Mouse (Mus musculus): ENCODE data around the gene Cpa1. TPM values are rescaled to one million over a fixed set of nuclear protein-coding genes. Genes with fewer than 3 reads are reported as not detected.
A peak's percentile ranks its signal among the peaks of the same experiment; 100 is the strongest.

Cpa1 gene
- polyA plus RNA-seq (2014; fragmentation: Nextera tagmentation; extraction: Ambion mirVana): 1.9 and 3.0 TPM in 2 replicates

DNA sequence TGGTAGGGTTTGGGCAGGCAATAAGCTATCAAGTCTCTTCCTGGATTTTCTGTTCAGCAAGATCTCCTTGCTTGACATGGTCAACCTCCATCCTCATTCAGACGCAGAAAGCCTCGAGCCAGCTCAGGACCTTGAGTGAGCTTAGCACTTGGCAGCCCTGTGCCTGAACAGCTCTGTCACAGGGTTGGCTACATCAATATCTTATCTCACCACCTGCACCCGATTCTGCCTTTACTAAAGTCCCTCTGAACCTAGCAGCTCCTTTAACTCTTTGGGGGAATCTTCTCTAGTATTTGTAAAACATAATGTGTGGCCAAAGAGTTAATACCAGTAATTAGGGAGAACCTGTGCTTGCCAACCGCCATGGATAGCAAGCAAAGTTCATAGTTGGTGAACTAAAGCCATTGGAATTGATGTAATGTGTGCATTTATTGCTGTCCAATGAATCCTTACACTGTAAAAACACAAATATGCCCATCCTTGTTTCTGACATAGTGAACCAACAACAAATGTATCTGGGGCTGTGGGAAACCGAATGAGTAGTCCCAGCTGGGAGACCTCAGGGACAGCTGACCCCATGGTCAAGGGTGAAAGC, at the start of gene Cpa1:
Cpa1 (plus strand) TSS at position 545 of the 595 bp plus-strand sequence.
- Histone ChIP-seq H3K27ac (ENCODE audit: low read depth) (no peak within 1 kb of the TSS), H3K27me3 (ENCODE audit: insufficient read depth, low read length) (no peaks in the 10 kb centered on the region), H3K4me2 (no peak within 1 kb of the TSS), H3K4me3 (ENCODE audit: low read depth, low read length) (no peak within 1 kb of the TSS), H3K4me1 (ENCODE audit: insufficient read depth) (peaks cover 18% of the 10 kb centered on the region), H3K36me3 (ENCODE audit: insufficient read depth) (no peaks in the 10 kb centered on the region), H3K9ac (no peak within 1 kb of the TSS), H3K9me3 (ENCODE audit: low read depth, low read length) (no peaks in the 10 kb centered on the region)
- TF ChIP-seq CTCF (IDR thresholded peaks at IDR 0.05; ENCODE audit: low read depth): no peak
- ATAC-seq (ENCODE audit: insufficient read depth) (no peak), DNase-seq (no peak)
- WGBS: 69% methylated on average over 5 of the region's 5 CpGs

DNA sequence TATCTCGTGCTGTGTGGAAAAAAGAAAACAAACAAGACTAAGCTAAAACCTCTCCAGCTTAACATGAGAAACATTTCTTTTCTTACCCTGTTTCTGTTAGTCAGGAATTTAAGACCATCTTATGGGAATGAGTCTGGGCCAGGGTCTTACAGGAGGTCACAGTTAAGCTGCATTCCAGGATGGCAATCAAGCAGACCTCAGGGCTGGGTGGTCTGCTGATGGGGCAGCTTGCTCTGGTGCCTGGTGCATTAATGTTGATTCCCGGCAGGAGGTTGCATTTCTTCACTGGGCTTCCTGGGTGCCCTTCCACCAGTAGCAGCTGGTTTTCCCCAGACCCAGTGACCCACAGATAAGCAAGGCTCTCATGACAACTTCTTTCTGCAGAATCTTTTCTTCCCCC, 49.2 kb upstream of the Cpa1 start:
- no peak overlapping the region for H3K4me2 ChIP-seq
- no peak for TF ChIP-seq CTCF (IDR thresholded peaks at IDR 0.05; ENCODE audit: low read depth)
- H3K4me1 ChIP-seq (ENCODE audit: insufficient read depth): peaks cover 4% of the 10 kb centered on the region
- H3K27ac ChIP-seq (ENCODE audit: low read depth): peak overlapping the region; percentile 80
- 12% methylated on average over 2 of the region's 2 CpGs for WGBS
- no peaks in the 10 kb centered on the region for H3K36me3 ChIP-seq (ENCODE audit: insufficient read depth)
- ATAC-seq (ENCODE audit: insufficient read depth) (peak; percentile 44; the same call in 1 of the 2 replicates), DNase-seq (peak; percentile 36)
- no peak overlapping the region for H3K9ac ChIP-seq
- no peak overlapping the region for H3K4me3 ChIP-seq (ENCODE audit: low read depth, low read length)
- H3K9me3 ChIP-seq (ENCODE audit: low read depth, low read length): no peaks in the 10 kb centered on the region
- no peaks in the 10 kb centered on the region for H3K27me3 ChIP-seq (ENCODE audit: insufficient read depth, low read length)

DNA sequence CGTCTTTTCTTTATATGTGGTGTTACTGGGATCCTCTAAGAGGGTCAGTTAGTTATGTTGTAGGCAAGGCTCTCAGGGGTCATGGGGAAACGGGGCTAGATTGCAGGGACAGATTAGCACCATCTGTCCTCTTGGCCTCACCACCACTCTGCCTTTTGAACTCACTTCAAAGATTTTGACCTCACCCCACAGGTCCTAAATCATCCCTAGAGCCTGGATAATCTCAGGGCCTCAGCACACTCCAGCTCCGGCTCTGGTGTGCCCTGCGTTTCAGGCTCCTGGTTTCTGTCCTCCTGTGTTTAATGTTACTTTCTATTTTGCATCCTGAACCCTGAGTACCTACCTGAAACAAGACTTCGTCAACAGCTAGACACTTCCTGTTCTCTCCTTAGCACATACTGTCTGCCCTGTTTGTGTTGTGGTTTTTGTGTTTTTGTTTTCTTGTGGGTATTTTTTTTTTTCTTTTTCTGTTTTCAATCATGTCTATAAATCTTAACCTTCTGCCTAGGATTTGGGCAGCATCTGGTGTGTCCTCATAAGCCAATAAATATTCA, 47.1 kb upstream of the Cpa1 start:
- Histone ChIP-seq H3K36me3 (ENCODE audit: insufficient read depth) (no peaks in the 10 kb centered on the region), H3K9me3 (ENCODE audit: low read depth, low read length) (no peaks in the 10 kb centered on the region), H3K27ac (ENCODE audit: low read depth) (no peak overlapping the region), H3K4me1 (ENCODE audit: insufficient read depth) (peaks cover 9% of the 10 kb centered on the region), H3K9ac (no peak overlapping the region), H3K27me3 (ENCODE audit: insufficient read depth, low read length) (no peaks in the 10 kb centered on the region), H3K4me3 (ENCODE audit: low read depth, low read length) (no peak overlapping the region), H3K4me2 (no peak overlapping the region)
- 54% methylated on average over 5 of the region's 5 CpGs for WGBS
- ATAC-seq (ENCODE audit: insufficient read depth) (no peak), DNase-seq (no peak)
- TF ChIP-seq CTCF (IDR thresholded peaks at IDR 0.05; ENCODE audit: low read depth): no peak

DNA sequence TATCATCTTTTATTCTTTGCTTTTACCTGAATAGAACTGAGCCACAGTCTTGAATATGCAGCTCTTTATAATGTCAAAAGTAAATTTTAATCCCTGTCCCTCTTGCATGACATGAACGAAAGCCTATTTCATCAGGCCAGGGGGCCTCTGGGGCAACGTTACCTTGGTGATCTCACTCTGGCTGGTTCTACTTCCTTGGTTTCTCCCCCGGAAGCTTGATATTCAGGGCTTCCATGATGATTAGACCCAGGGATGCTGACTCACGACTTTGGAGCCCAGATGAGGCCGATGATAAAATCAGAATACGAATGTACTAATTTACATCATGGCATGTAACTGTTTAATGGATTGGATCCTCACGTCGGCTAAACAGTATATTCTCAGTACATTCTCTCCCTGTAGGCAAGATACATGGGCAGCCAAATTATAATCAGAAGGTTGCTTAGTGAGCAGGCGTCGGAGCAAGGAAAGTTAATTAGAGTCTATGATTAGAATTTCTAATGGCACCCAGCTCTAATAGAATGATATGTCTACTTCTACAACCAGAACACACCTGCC, 46.5 kb upstream of the Cpa1 start:
- Histone ChIP-seq H3K27me3 (ENCODE audit: insufficient read depth, low read length) (no peaks in the 10 kb centered on the region), H3K4me1 (ENCODE audit: insufficient read depth) (peaks cover 9% of the 10 kb centered on the region), H3K36me3 (ENCODE audit: insufficient read depth) (no peaks in the 10 kb centered on the region), H3K4me3 (ENCODE audit: low read depth, low read length) (no peak overlapping the region), H3K4me2 (no peak overlapping the region), H3K9ac (no peak overlapping the region), H3K27ac (ENCODE audit: low read depth) (no peak overlapping the region), H3K9me3 (ENCODE audit: low read depth, low read length) (no peaks in the 10 kb centered on the region)
- 78% methylated on average over 10 of the region's 10 CpGs for WGBS
- DNase-seq: no peak
- TF ChIP-seq CTCF (IDR thresholded peaks at IDR 0.05; ENCODE audit: low read depth): no peak
- no peak for ATAC-seq (ENCODE audit: insufficient read depth)

DNA sequence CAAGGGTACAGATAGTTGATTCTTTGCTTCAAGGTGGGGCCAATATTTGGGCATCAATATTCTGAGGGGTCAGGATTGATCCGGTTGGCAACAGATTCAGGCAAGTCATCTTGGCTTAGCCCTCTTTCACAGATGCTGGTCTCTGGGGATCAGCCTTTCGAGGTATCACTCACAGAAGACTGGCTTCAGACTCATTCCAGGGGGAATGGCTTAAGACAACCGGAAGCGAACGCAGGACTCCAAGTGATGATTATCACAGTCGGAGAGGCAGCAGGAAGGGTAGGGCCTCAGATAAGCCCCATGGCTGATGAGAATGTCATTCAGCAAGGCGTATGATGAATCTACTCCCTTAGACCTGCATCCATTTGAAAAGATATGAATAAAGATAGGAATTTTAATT, 44.7 kb upstream of the Cpa1 start:
- 48% methylated on average over 7 of the region's 7 CpGs for WGBS
- TF ChIP-seq CTCF (IDR thresholded peaks at IDR 0.05; ENCODE audit: low read depth): no peak
- no peak for DNase-seq
- Histone ChIP-seq H3K4me2 (no peak overlapping the region), H3K36me3 (ENCODE audit: insufficient read depth) (no peaks in the 10 kb centered on the region), H3K9me3 (ENCODE audit: low read depth, low read length) (no peaks in the 10 kb centered on the region), H3K4me1 (ENCODE audit: insufficient read depth) (peaks cover 9% of the 10 kb centered on the region), H3K4me3 (ENCODE audit: low read depth, low read length) (no peak overlapping the region), H3K27ac (ENCODE audit: low read depth) (no peak overlapping the region), H3K9ac (no peak overlapping the region), H3K27me3 (ENCODE audit: insufficient read depth, low read length) (no peaks in the 10 kb centered on the region)
- no peak for ATAC-seq (ENCODE audit: insufficient read depth)

DNA sequence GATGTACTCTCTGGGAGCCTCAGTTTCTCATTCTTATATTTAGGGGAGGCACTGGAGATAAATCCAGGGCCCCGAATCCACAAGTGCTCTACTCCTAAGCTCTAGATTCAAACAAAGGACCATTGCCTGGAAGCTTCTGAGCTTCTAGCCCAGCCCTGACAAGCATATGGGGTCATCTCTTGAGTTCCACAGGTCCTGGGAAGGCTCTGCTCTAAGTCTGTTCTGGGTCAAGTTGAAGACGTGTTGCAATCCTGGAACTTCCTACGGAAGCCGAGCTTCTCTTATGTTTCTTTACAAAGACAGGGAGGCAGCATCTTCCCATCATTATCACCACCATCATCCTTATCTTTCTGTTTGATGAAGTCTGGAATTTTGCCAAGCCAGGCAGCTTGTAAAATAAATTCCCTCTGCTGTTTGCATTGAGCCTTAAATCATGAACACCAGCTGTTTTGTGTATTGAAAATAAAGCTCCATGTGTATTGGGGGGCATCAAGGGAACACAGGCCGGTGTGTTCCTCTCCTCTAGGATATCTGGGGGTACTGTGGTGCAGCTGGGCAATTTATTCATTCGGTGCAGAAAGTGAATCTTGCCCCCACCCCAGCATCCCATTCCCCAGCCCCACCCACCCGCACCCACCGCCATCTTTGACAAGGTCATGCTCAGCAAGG, 42.7 kb upstream of the Cpa1 start:
- no peak for TF ChIP-seq CTCF (IDR thresholded peaks at IDR 0.05; ENCODE audit: low read depth)
- Histone ChIP-seq H3K4me3 (ENCODE audit: low read depth, low read length) (no peak overlapping the region), H3K9ac (no peak overlapping the region), H3K27ac (ENCODE audit: low read depth) (peak overlapping the region; percentile 55), H3K36me3 (ENCODE audit: insufficient read depth) (no peaks in the 10 kb centered on the region), H3K4me1 (ENCODE audit: insufficient read depth) (0 out of 2 replicates have a peak, but pooled peaks cover 4% of the 10 kb centered on the region), H3K9me3 (ENCODE audit: low read depth, low read length) (no peaks in the 10 kb centered on the region), H3K4me2 (no peak overlapping the region), H3K27me3 (ENCODE audit: insufficient read depth, low read length) (no peaks in the 10 kb centered on the region)
- 55% methylated on average over 8 of the region's 8 CpGs for WGBS
- peak; percentile 77 for ATAC-seq (ENCODE audit: insufficient read depth)
- DNase-seq: peak; percentile 88

DNA sequence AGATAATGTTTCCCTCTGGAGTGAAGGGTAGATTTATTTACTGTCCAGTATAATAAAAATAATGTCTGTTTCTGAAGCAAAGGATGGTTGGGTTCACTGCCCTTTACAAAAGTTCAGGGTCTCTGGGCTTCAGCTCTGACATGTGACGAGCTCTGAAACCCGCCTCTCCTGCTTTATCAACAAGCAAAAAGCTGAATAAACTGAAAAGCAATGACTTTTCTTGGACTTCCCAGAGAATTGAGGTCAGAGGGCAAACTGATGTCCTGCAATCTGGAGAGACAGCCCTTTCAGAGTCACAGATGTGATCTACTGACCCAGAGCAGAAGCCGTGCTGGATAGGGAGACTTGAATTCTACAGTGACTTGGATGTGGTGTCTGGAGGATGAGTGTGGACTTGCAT, 39.0 kb upstream of the Cpa1 start:
- Histone ChIP-seq H3K36me3 (ENCODE audit: insufficient read depth) (no peaks in the 10 kb centered on the region), H3K9ac (no peak overlapping the region), H3K27me3 (ENCODE audit: insufficient read depth, low read length) (no peaks in the 10 kb centered on the region), H3K4me1 (ENCODE audit: insufficient read depth) (0 out of 2 replicates have a peak, but pooled peaks cover 4% of the 10 kb centered on the region), H3K4me2 (no peak overlapping the region), H3K9me3 (ENCODE audit: low read depth, low read length) (no peaks in the 10 kb centered on the region), H3K4me3 (ENCODE audit: low read depth, low read length) (no peak overlapping the region), H3K27ac (ENCODE audit: low read depth) (no peak overlapping the region)
- WGBS: 56% methylated on average over 3 of the region's 3 CpGs
- ATAC-seq (ENCODE audit: insufficient read depth) (no peak), DNase-seq (no peak)
- TF ChIP-seq CTCF (IDR thresholded peaks at IDR 0.05; ENCODE audit: low read depth): no peak
